Mouse (Mus musculus) bone marrow, adult 2 months (tissue): Measurements from ENCODE around the gene Zfp618.

Experiments used
- CTCF ChIP-seq: fragments of 200-500 bp; IDR thresholded peaks from 2 replicates; pipeline ENCODE4 v1.5.1; 2011; ENCODE audit warnings: low read length, control low read depth; ENCODE audit not compliant: control insufficient read depth, insufficient read depth
- POLR2A ChIP-seq: fragments of 200-500 bp; IDR thresholded peaks from 2 replicates; pipeline ENCODE4 v1.6.1; 2011; ENCODE audit warnings: low read depth, mild to moderate bottlenecking, control low read depth, low read length, borderline replicate concordance; ENCODE audit not compliant: control insufficient read depth

- TF ChIP-seq POLR2A, result no peak
- no peak for TF ChIP-seq CTCF
These were observed 189.3 kb downstream of the Zfp618 start, which contains the start of gene Ambp for GRCm38 (mm10) chr4:63154699-63155098.
